Mouse (Mus musculus) retina, postnatal 1 day (tissue): Measurements from ENCODE around the gene Rps28.

Experiments
- DNase-seq: peaks from one replicate; pipeline ENCODE4 v3.0.0-alpha.2; 2012

Gene Rps28

DNA sequence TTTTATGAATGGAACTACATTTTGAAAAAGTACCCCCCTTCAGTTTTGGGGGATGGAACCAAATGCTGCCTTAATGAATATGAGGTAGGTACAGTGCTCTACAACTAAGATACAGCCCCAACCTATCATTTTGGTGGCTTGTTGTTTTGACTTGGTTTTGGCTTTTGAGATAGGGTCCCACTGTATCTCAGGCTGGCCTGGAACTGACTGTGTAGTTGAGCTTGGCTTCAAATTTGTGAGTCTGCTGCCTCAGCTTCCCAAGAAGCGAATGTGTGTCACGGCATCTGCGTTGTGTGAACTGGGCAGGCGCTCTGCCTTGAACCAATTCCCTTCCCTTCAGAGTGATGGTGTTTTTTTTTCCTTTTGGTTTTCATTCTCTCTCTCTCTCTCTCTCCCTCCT is 52.7 kb downstream of the Rps28 start:
- DNase-seq: no peak
